Mouse (Mus musculus) lung, adult 2 months (tissue): ENCODE results near the gene Pde6g.

Experiments
- CTCF ChIP-seq: fragments of 200-500 bp; IDR thresholded peaks from 2 replicates; pipeline ENCODE4 v1.5.1; 2011; ENCODE audit warnings: mild to moderate bottlenecking, low read length, control low read depth; ENCODE audit not compliant: insufficient read depth
- POLR2A ChIP-seq: fragments of 200-500 bp; IDR thresholded peaks from 2 replicates; pipeline ENCODE4 v1.6.1; 2011; ENCODE audit warnings: low read depth, mild to moderate bottlenecking, control low read depth, low read length, borderline replicate concordance; ENCODE audit errors: extremely low read depth

DNA sequence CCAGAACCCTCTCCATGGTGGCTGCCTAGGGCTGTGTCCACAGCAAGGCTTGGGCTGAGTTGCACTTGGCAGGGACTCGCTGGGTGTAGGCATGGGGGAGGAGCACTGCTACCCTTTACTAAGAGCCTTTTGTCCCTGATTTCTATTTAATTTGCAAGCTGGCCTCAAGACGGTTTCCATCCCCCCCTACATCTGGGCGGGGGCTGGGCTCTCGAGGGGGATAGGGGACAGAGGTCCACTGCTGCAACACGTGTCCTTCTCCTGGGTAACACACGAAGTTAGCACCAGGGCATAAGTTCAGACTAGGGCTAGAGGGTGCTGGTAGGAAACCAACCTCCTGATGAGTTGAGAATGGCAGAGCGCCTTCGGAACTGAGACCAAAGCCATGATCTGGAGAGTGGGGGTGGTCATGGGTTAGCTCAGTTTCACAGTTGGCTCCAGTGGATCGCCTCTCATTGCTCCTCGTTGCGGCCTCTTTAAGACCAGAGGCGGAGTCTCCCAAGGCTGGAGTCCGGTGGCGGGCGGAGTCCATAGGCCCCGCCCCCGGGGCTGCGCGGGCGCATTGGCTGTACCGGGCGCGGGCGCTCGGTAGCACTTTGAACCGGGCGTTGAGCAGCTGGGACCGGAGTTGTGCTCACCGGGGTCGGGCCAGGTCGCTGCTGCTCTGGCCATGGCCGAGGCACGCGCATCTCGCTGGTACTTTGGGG is 38.2 kb upstream of the Pde6g start, which contains the start of gene Slc25a10:
- TF ChIP-seq POLR2A = peak; percentile 37; the same call in 1 of the 2 replicates
- TF ChIP-seq CTCF = no peak
